Mouse (Mus musculus): Measurements from ENCODE around the gene Edn2. TPM values are rescaled to one million over a fixed set of nuclear protein-coding genes. Genes with fewer than 3 reads are reported as not detected.

Gene Edn2
- polyA plus RNA-seq, 1 experiment from 2014 or later: 0.38 TPM

GRCm38 (mm10) chr4:120150345-120150920 lies 10.6 kb upstream of the Edn2 start:
- no peak for ATAC-seq
- Histone ChIP-seq H3K4me1 (replicated peaks; ENCODE audit: control insufficient read depth, insufficient read depth, low read length) (peaks cover 7% of the 10 kb centered on the region), H3K4me2 (ENCODE audit: low read length) (no peak overlapping the region), H3K4me3 (replicated peaks; ENCODE audit: low read length) (no peak overlapping the region), H3K27me3 (replicated peaks; ENCODE audit: control insufficient read depth, insufficient read depth, low read length) (no peaks in the 10 kb centered on the region), H3K36me3 (ENCODE audit: control insufficient read depth, insufficient read depth) (no peaks in the 10 kb centered on the region), H3K9ac (replicated peaks; ENCODE audit: low read depth, low read length) (no peak overlapping the region), H3K27ac (ENCODE audit: low read length) (no peak overlapping the region), H3K9me3 (ENCODE audit: control insufficient read depth, low read length) (no peaks in the 10 kb centered on the region)
- WGBS: 72% methylated on average over 6 of the region's 6 CpGs

- peaks cover 7% of the 10 kb centered on the region for H3K4me1 ChIP-seq (replicated peaks; ENCODE audit: control insufficient read depth, insufficient read depth, low read length)
- H3K9ac ChIP-seq (replicated peaks; ENCODE audit: low read depth, low read length): no peak overlapping the region
- ATAC-seq: no peak
- no peak overlapping the region for H3K4me3 ChIP-seq (replicated peaks; ENCODE audit: low read length)
- H3K27ac ChIP-seq (ENCODE audit: low read length): no peak overlapping the region
- H3K9me3 ChIP-seq (ENCODE audit: control insufficient read depth, low read length): no peaks in the 10 kb centered on the region
- WGBS: 82% methylated on average over 6 of the region's 6 CpGs
- no peak overlapping the region for H3K4me2 ChIP-seq (ENCODE audit: low read length)
- no peaks in the 10 kb centered on the region for H3K27me3 ChIP-seq (replicated peaks; ENCODE audit: control insufficient read depth, insufficient read depth, low read length)
- H3K36me3 ChIP-seq (ENCODE audit: control insufficient read depth, insufficient read depth): no peaks in the 10 kb centered on the region
These were observed 9.1 kb upstream of the Edn2 start for GRCm38 (mm10) chr4:120151906-120152305.

GRCm38 (mm10) chr4:120152648-120153047 lies 8.4 kb upstream of the Edn2 start:
- WGBS: 64% methylated on average over 4 of the region's 4 CpGs

GRCm38 (mm10) chr4:120153736-120154135 lies 7.3 kb upstream of the Edn2 start:
- no peak overlapping the region for H3K9ac ChIP-seq (replicated peaks; ENCODE audit: low read depth, low read length)
- no peak overlapping the region for H3K4me2 ChIP-seq (ENCODE audit: low read length)
- no peaks in the 10 kb centered on the region for H3K36me3 ChIP-seq (ENCODE audit: control insufficient read depth, insufficient read depth)
- WGBS: 95% methylated on average over 3 of the region's 3 CpGs
- ATAC-seq: no peak
- H3K27me3 ChIP-seq (replicated peaks; ENCODE audit: control insufficient read depth, insufficient read depth, low read length): no peaks in the 10 kb centered on the region
- no peaks in the 10 kb centered on the region for H3K9me3 ChIP-seq (ENCODE audit: control insufficient read depth, low read length)
- H3K4me3 ChIP-seq (replicated peaks; ENCODE audit: low read length): no peak overlapping the region
- H3K4me1 ChIP-seq (replicated peaks; ENCODE audit: control insufficient read depth, insufficient read depth, low read length): peaks cover 4% of the 10 kb centered on the region
- no peak overlapping the region for H3K27ac ChIP-seq (ENCODE audit: low read length)

More at GRCm38 (mm10) chr4:120152648-120153047, 8.4 kb upstream of the Edn2 start:
- H3K9ac ChIP-seq (replicated peaks; ENCODE audit: low read depth, low read length): no peak overlapping the region
- ATAC-seq: no peak
- no peaks in the 10 kb centered on the region for H3K36me3 ChIP-seq (ENCODE audit: control insufficient read depth, insufficient read depth)
- no peak overlapping the region for H3K4me3 ChIP-seq (replicated peaks; ENCODE audit: low read length)
- H3K27ac ChIP-seq (ENCODE audit: low read length): no peak overlapping the region
- H3K4me1 ChIP-seq (replicated peaks; ENCODE audit: control insufficient read depth, insufficient read depth, low read length): peaks cover 7% of the 10 kb centered on the region
- H3K4me2 ChIP-seq (ENCODE audit: low read length): no peak overlapping the region
- H3K9me3 ChIP-seq (ENCODE audit: control insufficient read depth, low read length): no peaks in the 10 kb centered on the region
- H3K27me3 ChIP-seq (replicated peaks; ENCODE audit: control insufficient read depth, insufficient read depth, low read length): no peaks in the 10 kb centered on the region

- Histone ChIP-seq H3K9me3 (ENCODE audit: control insufficient read depth, low read length) (no peaks in the 10 kb centered on the region), H3K4me2 (ENCODE audit: low read length) (no peak overlapping the region), H3K27ac (ENCODE audit: low read length) (no peak overlapping the region), H3K36me3 (ENCODE audit: control insufficient read depth, insufficient read depth) (no peaks in the 10 kb centered on the region), H3K4me3 (replicated peaks; ENCODE audit: low read length) (no peak overlapping the region), H3K27me3 (replicated peaks; ENCODE audit: control insufficient read depth, insufficient read depth, low read length) (no peaks in the 10 kb centered on the region), H3K4me1 (replicated peaks; ENCODE audit: control insufficient read depth, insufficient read depth, low read length) (peaks cover 17% of the 10 kb centered on the region), H3K9ac (replicated peaks; ENCODE audit: low read depth, low read length) (no peak overlapping the region)
- 36% methylated on average over 5 of the region's 5 CpGs for WGBS
- no peak for ATAC-seq
These were observed 2.2 kb upstream of the Edn2 start for GRCm38 (mm10) chr4:120158714-120159310.

- no peak for ATAC-seq
- Histone ChIP-seq H3K4me1 (replicated peaks; ENCODE audit: control insufficient read depth, insufficient read depth, low read length) (peaks cover 20% of the 10 kb centered on the region), H3K27me3 (replicated peaks; ENCODE audit: control insufficient read depth, insufficient read depth, low read length) (no peaks in the 10 kb centered on the region), H3K27ac (ENCODE audit: low read length) (no peak overlapping the region), H3K9ac (replicated peaks; ENCODE audit: low read depth, low read length) (no peak overlapping the region), H3K36me3 (ENCODE audit: control insufficient read depth, insufficient read depth) (no peaks in the 10 kb centered on the region), H3K4me3 (replicated peaks; ENCODE audit: low read length) (no peak overlapping the region), H3K4me2 (ENCODE audit: low read length) (no peak overlapping the region), H3K9me3 (ENCODE audit: control insufficient read depth, low read length) (no peaks in the 10 kb centered on the region)
- WGBS: 69% methylated on average over 8 of the region's 8 CpGs
These were observed 1.6 kb downstream of the Edn2 start for GRCm38 (mm10) chr4:120162586-120162985.

- H3K9ac ChIP-seq (replicated peaks; ENCODE audit: low read depth, low read length): no peak overlapping the region
- no peak overlapping the region for H3K27ac ChIP-seq (ENCODE audit: low read length)
- no peaks in the 10 kb centered on the region for H3K36me3 ChIP-seq (ENCODE audit: control insufficient read depth, insufficient read depth)
- H3K4me3 ChIP-seq (replicated peaks; ENCODE audit: low read length): no peak overlapping the region
- peaks cover 20% of the 10 kb centered on the region for H3K4me1 ChIP-seq (replicated peaks; ENCODE audit: control insufficient read depth, insufficient read depth, low read length)
- peak; percentile 61 for ATAC-seq
- H3K4me2 ChIP-seq (ENCODE audit: low read length): no peak overlapping the region
- WGBS: 41% methylated on average over 11 of the region's 11 CpGs
- H3K27me3 ChIP-seq (replicated peaks; ENCODE audit: control insufficient read depth, insufficient read depth, low read length): no peaks in the 10 kb centered on the region
- H3K9me3 ChIP-seq (ENCODE audit: control insufficient read depth, low read length): no peaks in the 10 kb centered on the region
These were observed 2.2 kb downstream of the Edn2 start for GRCm38 (mm10) chr4:120163242-120163641.

GRCm38 (mm10) chr4:120164316-120164715 lies 3.3 kb downstream of the Edn2 start:
- Histone ChIP-seq H3K4me2 (ENCODE audit: low read length) (no peak overlapping the region), H3K27me3 (replicated peaks; ENCODE audit: control insufficient read depth, insufficient read depth, low read length) (no peaks in the 10 kb centered on the region), H3K4me1 (replicated peaks; ENCODE audit: control insufficient read depth, insufficient read depth, low read length) (peaks cover 20% of the 10 kb centered on the region), H3K4me3 (replicated peaks; ENCODE audit: low read length) (no peak overlapping the region), H3K9me3 (ENCODE audit: control insufficient read depth, low read length) (no peaks in the 10 kb centered on the region), H3K27ac (ENCODE audit: low read length) (no peak overlapping the region), H3K9ac (replicated peaks; ENCODE audit: low read depth, low read length) (no peak overlapping the region), H3K36me3 (ENCODE audit: control insufficient read depth, insufficient read depth) (no peaks in the 10 kb centered on the region)
- WGBS: 72% methylated on average over 5 of the region's 5 CpGs
- no peak for ATAC-seq

- H3K36me3 ChIP-seq (ENCODE audit: control insufficient read depth, insufficient read depth): no peaks in the 10 kb centered on the region
- peaks cover 29% of the 10 kb centered on the region for H3K4me1 ChIP-seq (replicated peaks; ENCODE audit: control insufficient read depth, insufficient read depth, low read length)
- no peak overlapping the region for H3K4me3 ChIP-seq (replicated peaks; ENCODE audit: low read length)
- no peak overlapping the region for H3K4me2 ChIP-seq (ENCODE audit: low read length)
- ATAC-seq: no peak
- no peak overlapping the region for H3K27ac ChIP-seq (ENCODE audit: low read length)
- 95% methylated on average over 6 of the region's 6 CpGs for WGBS
- H3K27me3 ChIP-seq (replicated peaks; ENCODE audit: control insufficient read depth, insufficient read depth, low read length): no peaks in the 10 kb centered on the region
- no peaks in the 10 kb centered on the region for H3K9me3 ChIP-seq (ENCODE audit: control insufficient read depth, low read length)
- no peak overlapping the region for H3K9ac ChIP-seq (replicated peaks; ENCODE audit: low read depth, low read length)
These were observed 6.8 kb downstream of the Edn2 start for GRCm38 (mm10) chr4:120167778-120168177.
